Mouse (Mus musculus) thymus, adult 2 months (tissue): ENCODE measurements around the gene Med12l. TPM values are rescaled to one million over a fixed set of nuclear protein-coding genes. Genes with fewer than 3 reads are reported as not detected.

Experiments
- DNase-seq: peaks from one replicate; pipeline ENCODE4 v3.0.0; 2021
- H3K27ac ChIP-seq: fragments of 200-500 bp; 2 replicates; pipeline ENCODE4 v1.5.1; 2012; ENCODE audit warnings: low read length, control low read depth; ENCODE audit not compliant: control insufficient read depth, insufficient read depth
- H3K27me3 ChIP-seq: fragments of 200-500 bp; 2 replicates; pipeline ENCODE4 v1.6.1; 2012; ENCODE audit warnings: mild to moderate bottlenecking, low read length, moderate library complexity, mixed read lengths; ENCODE audit not compliant: control insufficient read depth, insufficient read depth
- H3K36me3 ChIP-seq: fragments of 200-500 bp; 2 replicates; pipeline ENCODE4 v1.6.1; 2012; ENCODE audit warnings: mild to moderate bottlenecking, low read length, moderate library complexity; ENCODE audit not compliant: control insufficient read depth, insufficient read depth
- H3K4me1 ChIP-seq: fragments of 200-500 bp; replicated peaks from 2 replicates; pipeline ENCODE4 v1.6.1; 2012; ENCODE audit warnings: low read length; ENCODE audit not compliant: control insufficient read depth, insufficient read depth
- H3K4me3 ChIP-seq: fragments of 200-500 bp; 2 replicates; pipeline ENCODE4 v1.5.1; 2012; ENCODE audit warnings: mild to moderate bottlenecking, low read length, control low read depth, moderate library complexity; ENCODE audit not compliant: control insufficient read depth, insufficient read depth
- CTCF ChIP-seq: fragments of 200-500 bp; IDR thresholded peaks from 2 replicates; pipeline ENCODE4 v1.5.1; 2012; ENCODE audit warnings: mild to moderate bottlenecking, control low read depth, low read length, moderate library complexity, borderline replicate concordance; ENCODE audit not compliant: control insufficient read depth, poor library complexity, insufficient read depth; ENCODE audit errors: extremely low read depth
- POLR2A ChIP-seq: fragments of 200-500 bp; IDR thresholded peaks from 2 replicates; pipeline ENCODE4 v1.6.1; 2012; ENCODE audit warnings: mild to moderate bottlenecking, low read length, control low read depth, moderate library complexity; ENCODE audit not compliant: control insufficient read depth, poor library complexity, insufficient read depth; ENCODE audit errors: extremely low read depth
- WGBS: fragments of 180-500 bp; shearing (Covaris S2); methylation state at CpG from one replicate; pipeline ENCODE4 v1.1.7; 2018; 5-methylcytosine and 5-hydroxymethylcytosine counted together
- polyA plus RNA-seq: library from polyadenylated mRNA; depleted of rRNA; stranded (reverse); fragments of >200 nt; gene quantifications from 2 replicates; pipeline ENCODE4 v1.2.3, GENCODE M21; 2012

The Med12l gene
- polyA plus RNA-seq, 1 experiment, result 3.3 TPM

DNA sequence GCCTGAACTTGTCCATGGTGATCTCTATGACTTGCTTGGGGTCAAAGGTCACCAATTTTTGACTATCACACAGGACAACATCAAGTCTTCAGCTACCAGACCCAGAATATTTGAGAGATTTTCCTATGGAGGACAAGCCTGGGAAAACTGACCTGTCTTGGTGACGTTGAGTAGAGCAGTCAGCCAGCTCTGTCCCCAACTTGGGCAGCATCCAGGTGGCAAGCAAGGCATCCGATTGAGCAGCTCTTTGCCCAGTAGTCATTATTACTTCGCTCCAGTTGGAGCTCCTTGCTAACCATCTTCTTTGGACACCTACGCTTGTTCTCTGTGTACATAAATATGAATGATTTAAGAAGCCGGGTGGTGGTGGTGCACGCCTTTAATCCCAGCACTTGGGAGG lies 265.2 kb downstream of the Med12l start:
- H3K27ac ChIP-seq, result no peak overlapping the region
- TF ChIP-seq POLR2A, result no peak
- TF ChIP-seq CTCF, result no peak
- no peak for DNase-seq
- no peaks in the 10 kb centered on the region for H3K27me3 ChIP-seq
- no peaks in the 10 kb centered on the region for H3K4me1 ChIP-seq
- WGBS, result 96% methylated on average over 6 of the region's 6 CpGs
- H3K4me3 ChIP-seq, result no peak overlapping the region
- no peaks in the 10 kb centered on the region for H3K36me3 ChIP-seq

DNA sequence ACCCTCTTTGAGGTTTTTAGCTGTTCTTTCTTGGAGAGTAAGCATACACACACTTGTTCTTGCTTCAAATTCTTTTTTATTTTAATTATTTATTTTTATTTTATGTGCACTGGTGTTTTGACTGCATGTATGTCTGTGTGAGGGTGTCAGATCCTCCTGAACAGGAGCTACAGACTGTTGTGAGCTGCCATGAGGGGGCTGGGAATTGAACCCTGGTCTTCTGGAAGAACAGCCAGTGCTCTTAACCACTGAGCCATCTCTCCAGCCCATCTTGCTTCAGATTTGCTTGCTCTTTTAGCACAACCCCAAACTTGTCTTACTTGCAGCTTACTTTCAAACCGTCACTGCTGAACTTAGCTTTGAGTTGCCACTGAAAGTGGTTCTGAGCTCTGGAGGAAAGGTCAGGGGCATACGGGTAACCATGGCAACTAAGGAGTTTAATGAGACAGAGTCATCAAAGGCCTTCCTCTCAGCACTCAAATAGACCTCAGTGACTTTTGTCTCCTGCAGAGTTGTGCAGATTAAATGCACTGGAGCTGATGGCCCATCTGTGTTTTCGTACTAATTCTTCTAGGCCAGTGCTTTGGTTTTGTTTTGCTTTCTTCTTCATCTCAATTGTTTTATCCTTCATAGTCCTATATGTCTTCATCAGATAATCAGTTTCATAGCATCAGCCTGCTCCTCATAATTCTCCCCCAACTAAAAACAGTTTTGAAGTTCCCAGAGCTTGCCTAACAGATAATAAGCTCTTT lies 272.1 kb downstream of the Med12l start:
- H3K36me3 ChIP-seq, result no peaks in the 10 kb centered on the region
- H3K4me1 ChIP-seq, result no peaks in the 10 kb centered on the region
- no peaks in the 10 kb centered on the region for H3K27me3 ChIP-seq
- no peak for DNase-seq
- H3K27ac ChIP-seq, result no peak overlapping the region
- TF ChIP-seq POLR2A (no peak), CTCF (no peak)
- WGBS, result 80% methylated on average over 3 of the region's 3 CpGs
- H3K4me3 ChIP-seq, result no peak overlapping the region

DNA sequence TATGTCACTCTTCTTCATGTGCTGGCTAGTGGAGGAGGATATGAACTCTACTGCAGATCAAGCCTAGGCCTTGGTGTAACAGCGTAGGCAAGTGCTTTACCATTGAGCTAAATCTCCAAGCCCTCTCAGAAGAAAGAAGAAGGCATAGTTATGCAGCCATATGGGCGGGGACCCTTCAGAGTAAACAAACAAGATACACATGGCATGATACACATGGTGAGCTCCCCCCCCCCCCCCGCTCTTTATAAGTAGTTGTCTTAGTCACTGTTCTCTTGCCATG lies 272.6 kb downstream of the Med12l start:
- no peaks in the 10 kb centered on the region for H3K4me1 ChIP-seq
- no peak for DNase-seq
- no peak overlapping the region for H3K27ac ChIP-seq
- H3K36me3 ChIP-seq, result no peaks in the 10 kb centered on the region
- TF ChIP-seq POLR2A, result no peak
- no peak for TF ChIP-seq CTCF
- 90% methylated on average over 3 of the region's 3 CpGs for WGBS
- no peak overlapping the region for H3K4me3 ChIP-seq
- H3K27me3 ChIP-seq, result no peaks in the 10 kb centered on the region

DNA sequence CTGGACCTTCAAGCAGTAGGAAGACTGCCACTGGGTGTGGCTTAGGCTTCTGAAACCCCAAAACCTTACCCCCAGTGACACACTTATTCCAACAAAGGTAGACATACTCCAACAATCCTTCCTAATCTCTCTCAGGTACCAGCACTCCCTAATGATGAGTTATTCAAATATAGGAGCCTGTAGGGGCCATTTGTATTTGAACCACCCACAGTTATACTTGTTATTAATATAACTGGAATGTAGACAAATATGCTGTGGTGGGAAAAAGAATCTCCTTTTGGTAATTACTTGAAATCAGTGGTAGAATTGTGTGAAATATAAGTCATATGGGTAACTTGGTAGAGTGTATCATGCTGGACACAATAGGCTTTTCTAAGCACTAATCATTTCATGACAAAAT lies 273.0 kb downstream of the Med12l start:
- no peaks in the 10 kb centered on the region for H3K4me1 ChIP-seq
- no peak for DNase-seq
- TF ChIP-seq CTCF (no peak), POLR2A (no peak)
- H3K27ac ChIP-seq, result no peak overlapping the region
- H3K27me3 ChIP-seq, result no peaks in the 10 kb centered on the region
- no peaks in the 10 kb centered on the region for H3K36me3 ChIP-seq
- no peak overlapping the region for H3K4me3 ChIP-seq

DNA sequence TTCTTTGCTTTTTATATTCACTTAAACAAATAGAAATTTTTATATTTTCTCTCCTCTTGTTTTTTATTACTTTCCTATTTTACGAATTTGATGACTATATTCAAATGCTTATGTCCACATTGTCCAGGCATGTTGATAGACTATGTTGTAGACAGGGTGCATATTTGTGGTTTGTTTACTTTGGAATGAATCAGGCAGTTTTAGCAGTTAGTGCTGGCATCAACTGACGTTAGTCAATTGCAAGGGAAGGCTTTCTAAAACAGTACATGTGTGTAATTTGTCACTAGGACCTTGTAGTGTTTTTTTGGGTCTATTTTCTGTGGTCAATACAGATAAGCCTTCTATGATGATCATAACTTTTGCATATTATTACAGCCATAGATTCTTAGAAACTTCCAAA lies 284.9 kb downstream of the Med12l start:
- no peak for DNase-seq
- H3K27ac ChIP-seq, result no peak overlapping the region
- no peaks in the 10 kb centered on the region for H3K36me3 ChIP-seq
- 87% methylated on average over 2 of the region's 2 CpGs for WGBS
- H3K4me1 ChIP-seq, result no peaks in the 10 kb centered on the region; the same call in 1 of the 2 replicates
- no peak overlapping the region for H3K4me3 ChIP-seq
- H3K27me3 ChIP-seq, result no peaks in the 10 kb centered on the region
- no peak for TF ChIP-seq CTCF
- TF ChIP-seq POLR2A, result no peak

DNA sequence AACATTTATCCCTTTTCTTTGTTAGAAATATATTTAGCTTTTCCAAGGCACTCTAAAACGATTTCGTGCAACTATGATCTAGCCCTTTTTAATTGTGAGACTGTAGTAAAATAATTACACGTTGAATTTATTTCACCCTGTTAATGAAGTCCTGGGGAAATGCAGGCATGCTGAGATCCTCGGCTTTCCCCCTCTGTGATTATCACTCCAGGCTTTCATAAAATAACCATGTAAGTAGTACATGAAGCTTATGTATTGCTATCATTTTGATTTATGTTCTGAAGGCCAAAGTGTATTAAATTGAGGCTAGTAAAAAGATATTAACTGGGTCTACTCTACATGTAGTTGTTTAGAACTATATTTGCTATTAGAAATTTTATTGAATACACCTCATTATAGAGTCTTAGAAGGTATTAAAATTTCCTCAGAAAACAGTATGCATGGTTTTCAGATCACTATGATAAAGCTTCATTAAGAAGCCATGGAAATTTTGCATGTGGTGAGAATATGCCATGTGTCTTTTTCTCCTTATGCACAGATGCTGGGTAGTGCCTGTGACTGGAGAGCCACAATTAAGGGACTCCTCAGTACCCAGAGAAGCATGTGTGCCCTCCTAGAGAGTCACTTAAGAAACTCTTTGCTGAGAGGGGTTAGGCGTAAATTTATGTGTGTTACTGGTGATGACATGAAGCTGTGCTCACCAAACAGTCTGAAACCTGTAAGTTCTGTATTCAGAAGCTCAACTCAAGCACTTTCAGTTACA lies 288.0 kb downstream of the Med12l start:
- H3K27me3 ChIP-seq, result no peaks in the 10 kb centered on the region
- TF ChIP-seq POLR2A, result no peak
- no peak for TF ChIP-seq CTCF
- H3K4me1 ChIP-seq, result no peaks in the 10 kb centered on the region; the same call in 1 of the 2 replicates
- DNase-seq, result no peak
- 96% methylated on average over 5 of the region's 5 CpGs for WGBS
- no peaks in the 10 kb centered on the region for H3K36me3 ChIP-seq
- H3K27ac ChIP-seq, result no peak overlapping the region
- H3K4me3 ChIP-seq, result no peak overlapping the region
